Mouse (Mus musculus) hindbrain, embryonic 11.5 days (tissue): Measurements from ENCODE around the gene Rhoj. TPM values are rescaled to one million over a fixed set of nuclear protein-coding genes. Genes with fewer than 3 reads are reported as not detected.

Experiments
- ATAC-seq: fragments of 200-750 bp; cut with Nextera tagmentation; 2 replicates; pipeline ENCODE4 v1.8.0; 2017; ENCODE audit warnings: mild to moderate bottlenecking, moderate TSS enrichment, moderate library complexity; ENCODE audit not compliant: low FRiP score
- DNase-seq: peaks from one replicate; pipeline ENCODE4 v3.0.0-alpha.2; 2015; ENCODE audit warnings: low spot score
- H3K27ac ChIP-seq: fragments of 300-500 bp; sonication (generic); 2 replicates; pipeline ENCODE4 v1.5.1; 2014; ENCODE audit warnings: mild to moderate bottlenecking, low read depth, low read length
- H3K27me3 ChIP-seq: fragments of 300-500 bp; sonication (generic); 2 replicates; pipeline ENCODE4 v1.6.1; 2014; ENCODE audit warnings: mild to moderate bottlenecking, low read length, moderate library complexity, mixed read lengths; ENCODE audit not compliant: control insufficient read depth, insufficient read depth
- H3K36me3 ChIP-seq: fragments of 300-500 bp; sonication (generic); 2 replicates; pipeline ENCODE4 v1.6.1; 2014; ENCODE audit warnings: mild to moderate bottlenecking, low read length, moderate library complexity, mixed read lengths; ENCODE audit not compliant: control insufficient read depth, insufficient read depth
- H3K4me1 ChIP-seq: fragments of 300-500 bp; sonication (generic); replicated peaks from 2 replicates; pipeline ENCODE4 v1.6.1; 2014; ENCODE audit warnings: low read length, mixed read lengths; ENCODE audit not compliant: control insufficient read depth, insufficient read depth
- H3K4me2 ChIP-seq: fragments of 300-500 bp; sonication (generic); replicated peaks from 2 replicates; pipeline ENCODE4 v1.6.1; 2014; ENCODE audit warnings: mild to moderate bottlenecking, low read depth, low read length
- H3K4me3 ChIP-seq: fragments of 300-500 bp; sonication (generic); 2 replicates; pipeline ENCODE4 v1.5.1; 2014; ENCODE audit warnings: low read depth, low read length
- H3K9ac ChIP-seq: fragments of 300-500 bp; sonication (generic); 2 replicates; pipeline ENCODE4 v1.6.1; 2014; ENCODE audit warnings: low read depth, low read length
- H3K9me3 ChIP-seq: fragments of 300-500 bp; sonication (generic); 2 replicates; pipeline ENCODE4 v1.6.1; 2016; ENCODE audit warnings: low read length; ENCODE audit not compliant: control insufficient read depth
- WGBS: fragments of 180-500 bp; shearing (Covaris S2); extraction: QIAGEN DNeasy Blood & Tissue Kit; methylation state at CpG from one replicate; pipeline ENCODE4 v1.1.7; 2014; 5-methylcytosine and 5-hydroxymethylcytosine counted together
- polyA plus RNA-seq: library from polyadenylated mRNA; unstranded; fragments of >200 nt; fragmentation: Nextera tagmentation; extraction: Ambion mirVana; gene quantifications from 2 replicates; pipeline ENCODE4 v1.2.1, GENCODE M21; 2014

Gene Rhoj
- polyA plus RNA-seq, 1 experiment from 2014 or later, result 42.6 TPM

DNA sequence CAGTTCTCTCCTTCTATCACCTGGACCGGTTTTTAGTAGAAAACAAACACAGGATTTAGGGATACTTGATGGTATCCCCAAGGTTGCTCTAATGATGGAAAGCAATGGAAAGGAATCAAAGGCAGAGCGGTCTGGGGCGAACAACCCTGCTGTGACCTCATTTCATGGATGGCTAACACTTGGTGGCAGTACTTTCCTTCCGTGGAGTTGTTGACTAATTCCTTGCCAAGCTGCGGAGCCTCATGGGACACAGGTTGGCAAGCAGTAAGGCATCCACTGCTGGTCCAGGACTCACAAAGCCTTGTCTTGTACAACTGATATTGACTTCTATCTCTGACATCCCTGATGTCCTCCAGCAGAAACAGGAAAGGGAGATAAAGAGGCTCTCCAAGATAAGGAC lies 60.4 kb downstream of the Rhoj start:
- H3K9ac ChIP-seq, result no peak overlapping the region
- H3K9me3 ChIP-seq, result no peaks in the 10 kb centered on the region

DNA sequence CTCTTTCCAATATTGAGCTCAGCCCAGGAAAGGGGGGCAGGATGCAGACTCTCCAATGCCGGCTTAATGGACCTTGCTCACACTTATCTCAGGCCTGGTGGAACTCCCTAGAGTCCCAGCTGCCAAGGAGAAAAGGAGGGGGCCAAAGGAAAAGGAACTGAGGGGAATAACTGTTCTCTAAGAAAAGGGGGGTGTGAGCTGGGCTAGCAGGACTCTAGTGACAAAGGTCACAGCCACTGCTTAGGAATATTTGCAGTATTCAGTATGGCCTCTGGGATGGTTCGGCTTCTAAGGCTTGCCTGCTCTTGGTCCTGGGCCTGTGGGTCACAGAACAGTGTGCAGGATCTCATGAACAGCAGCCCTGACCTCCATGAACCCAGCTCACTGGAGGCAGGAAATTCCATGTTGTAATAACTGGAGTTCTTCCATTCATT lies 61.3 kb downstream of the Rhoj start:
- DNase-seq (no peak), ATAC-seq (no peak)
- Histone ChIP-seq H3K4me3 (no peak overlapping the region), H3K27me3 (no peaks in the 10 kb centered on the region), H3K9me3 (no peaks in the 10 kb centered on the region), H3K4me2 (no peak overlapping the region), H3K36me3 (no peaks in the 10 kb centered on the region), H3K4me1 (no peaks in the 10 kb centered on the region), H3K27ac (no peak overlapping the region), H3K9ac (no peak overlapping the region)
- 65% methylated on average over 2 of the region's 2 CpGs for WGBS

More for the DNA sequence above, 60.4 kb downstream of the Rhoj start:
- Histone ChIP-seq H3K4me3 (no peak overlapping the region), H3K27ac (no peak overlapping the region), H3K4me1 (no peaks in the 10 kb centered on the region), H3K4me2 (no peak overlapping the region), H3K27me3 (no peaks in the 10 kb centered on the region), H3K36me3 (no peaks in the 10 kb centered on the region)
- no peak for ATAC-seq
- WGBS, result 94% methylated on average over 5 of the region's 5 CpGs
- no peak for DNase-seq

- Histone ChIP-seq H3K9me3 (no peaks in the 10 kb centered on the region), H3K27ac (no peak overlapping the region), H3K36me3 (no peaks in the 10 kb centered on the region), H3K27me3 (no peaks in the 10 kb centered on the region), H3K4me3 (no peak overlapping the region), H3K4me2 (no peak overlapping the region), H3K9ac (no peak overlapping the region), H3K4me1 (no peaks in the 10 kb centered on the region)
- ATAC-seq (no peak), DNase-seq (no peak)
- 93% methylated on average over 10 of the region's 10 CpGs for WGBS
Observed at GRCm38 (mm10) chr12:75374437-75374836, 66.3 kb downstream of the Rhoj start.

GRCm38 (mm10) chr12:75375060-75375459 lies 66.9 kb downstream of the Rhoj start:
- Histone ChIP-seq H3K27ac (no peak overlapping the region), H3K4me3 (no peak overlapping the region), H3K9ac (no peak overlapping the region), H3K4me1 (no peaks in the 10 kb centered on the region), H3K4me2 (no peak overlapping the region), H3K27me3 (no peaks in the 10 kb centered on the region), H3K9me3 (no peaks in the 10 kb centered on the region), H3K36me3 (no peaks in the 10 kb centered on the region)
- WGBS, result 90% methylated on average over 12 of the region's 12 CpGs
- DNase-seq (no peak), ATAC-seq (no peak)

DNA sequence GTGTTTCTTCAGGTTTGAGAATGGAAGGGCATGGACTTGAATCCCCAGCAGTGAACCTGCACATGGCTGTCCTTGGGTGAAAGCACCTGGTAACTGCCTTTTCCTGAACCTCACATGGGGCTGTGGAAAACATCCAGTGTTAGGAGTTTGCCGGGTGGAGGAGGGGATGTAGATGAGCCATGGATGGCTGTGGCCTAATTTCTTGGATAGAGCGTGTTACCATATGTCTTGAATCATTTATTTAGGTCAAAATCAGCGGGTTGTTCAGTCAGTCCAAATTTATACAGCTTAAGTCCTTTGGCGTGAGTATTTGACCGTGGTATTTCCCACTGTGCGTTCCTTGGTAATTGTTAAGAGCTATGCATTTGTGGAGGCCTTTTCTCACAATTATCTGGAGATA lies 68.0 kb downstream of the Rhoj start:
- 88% methylated on average over 6 of the region's 6 CpGs for WGBS
- Histone ChIP-seq H3K9ac (no peak overlapping the region), H3K27ac (no peak overlapping the region), H3K27me3 (no peaks in the 10 kb centered on the region), H3K4me2 (no peak overlapping the region), H3K4me3 (no peak overlapping the region), H3K9me3 (no peaks in the 10 kb centered on the region), H3K36me3 (no peaks in the 10 kb centered on the region), H3K4me1 (no peaks in the 10 kb centered on the region)
- ATAC-seq (no peak), DNase-seq (no peak)

DNA sequence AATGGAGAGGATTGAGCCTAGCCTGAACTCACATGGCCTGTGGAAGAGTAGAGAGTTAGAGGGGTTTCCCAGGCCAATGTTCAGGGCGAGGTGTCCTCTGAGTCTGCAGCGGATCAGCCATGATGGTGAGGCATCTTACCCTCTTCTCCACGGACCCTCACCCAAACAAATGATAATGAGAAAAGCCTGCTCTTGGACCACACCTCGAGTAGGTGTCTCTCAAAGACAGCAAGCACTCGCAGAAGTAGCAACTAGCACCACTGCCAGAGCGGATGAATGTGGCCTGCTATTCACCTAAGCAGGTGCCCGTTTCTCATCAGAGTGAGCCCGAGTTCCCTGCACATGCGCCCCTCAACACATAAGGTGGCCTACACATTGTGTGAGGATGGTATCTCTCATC lies 78.6 kb downstream of the Rhoj start:
- no peak for ATAC-seq
- 88% methylated on average over 9 of the region's 9 CpGs for WGBS
- Histone ChIP-seq H3K4me2 (no peak overlapping the region), H3K27ac (no peak overlapping the region), H3K9me3 (no peaks in the 10 kb centered on the region), H3K27me3 (no peaks in the 10 kb centered on the region), H3K4me1 (no peaks in the 10 kb centered on the region), H3K36me3 (no peaks in the 10 kb centered on the region), H3K9ac (no peak overlapping the region), H3K4me3 (no peak overlapping the region)
- DNase-seq, result no peak

DNA sequence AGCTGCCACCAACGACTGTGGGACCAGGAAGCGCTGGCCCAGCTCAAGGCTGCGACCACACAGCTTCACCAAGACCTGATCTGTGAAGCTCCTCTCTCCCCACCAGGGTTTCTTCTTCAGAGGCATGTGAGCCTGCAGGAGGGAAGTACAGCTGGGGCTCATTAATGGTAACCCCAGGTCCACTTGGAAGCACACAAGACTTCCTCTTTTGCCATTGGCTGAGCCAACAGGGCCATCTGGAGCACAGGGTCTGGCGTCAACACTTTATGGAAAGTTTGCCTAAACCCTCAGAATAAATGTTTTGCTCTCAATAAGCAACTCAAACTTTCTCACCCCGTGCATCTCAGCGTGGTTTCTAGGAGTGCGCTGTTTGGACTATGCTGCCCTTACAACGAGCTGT lies 79.0 kb downstream of the Rhoj start:
- DNase-seq (no peak), ATAC-seq (no peak)
- Histone ChIP-seq H3K27me3 (no peaks in the 10 kb centered on the region), H3K9ac (no peak overlapping the region), H3K27ac (no peak overlapping the region), H3K4me3 (no peak overlapping the region), H3K9me3 (no peaks in the 10 kb centered on the region), H3K36me3 (no peaks in the 10 kb centered on the region), H3K4me1 (no peaks in the 10 kb centered on the region), H3K4me2 (no peak overlapping the region)
- WGBS, result 73% methylated on average over 8 of the region's 8 CpGs

- WGBS, result 91% methylated on average over 15 of the region's 15 CpGs
- Histone ChIP-seq H3K9ac (no peak overlapping the region), H3K4me1 (no peaks in the 10 kb centered on the region), H3K36me3 (no peaks in the 10 kb centered on the region), H3K4me2 (no peak overlapping the region), H3K9me3 (no peaks in the 10 kb centered on the region), H3K27me3 (no peaks in the 10 kb centered on the region), H3K27ac (no peak overlapping the region), H3K4me3 (no peak overlapping the region)
- no peak for DNase-seq
- no peak for ATAC-seq
Observed at GRCm38 (mm10) chr12:75387846-75388245, 79.7 kb downstream of the Rhoj start.

GRCm38 (mm10) chr12:75388521-75388920 lies 80.4 kb downstream of the Rhoj start:
- no peak overlapping the region for H3K4me2 ChIP-seq
- DNase-seq, result no peak
- H3K36me3 ChIP-seq, result no peaks in the 10 kb centered on the region
- H3K9ac ChIP-seq, result no peak overlapping the region
- WGBS, result 93% methylated on average over 9 of the region's 9 CpGs
- no peaks in the 10 kb centered on the region for H3K27me3 ChIP-seq
- no peak overlapping the region for H3K4me3 ChIP-seq
- H3K9me3 ChIP-seq, result no peaks in the 10 kb centered on the region
- no peak overlapping the region for H3K27ac ChIP-seq
- ATAC-seq, result no peak
- H3K4me1 ChIP-seq, result no peaks in the 10 kb centered on the region
